Mouse (Mus musculus): ENCODE measurements around the gene Tnni3k.

The Tnni3k gene

GRCm38 (mm10) chr3:154949551-154949950 lies 105.7 kb downstream of the Tnni3k start:
- in situ Hi-C loops (cut with MboI, MseI), result no loop called here

- in situ Hi-C loops (cut with MboI, MseI), result no loop called here
These were observed 109.5 kb downstream of the Tnni3k start for GRCm38 (mm10) chr3:154945688-154946161.

DNA sequence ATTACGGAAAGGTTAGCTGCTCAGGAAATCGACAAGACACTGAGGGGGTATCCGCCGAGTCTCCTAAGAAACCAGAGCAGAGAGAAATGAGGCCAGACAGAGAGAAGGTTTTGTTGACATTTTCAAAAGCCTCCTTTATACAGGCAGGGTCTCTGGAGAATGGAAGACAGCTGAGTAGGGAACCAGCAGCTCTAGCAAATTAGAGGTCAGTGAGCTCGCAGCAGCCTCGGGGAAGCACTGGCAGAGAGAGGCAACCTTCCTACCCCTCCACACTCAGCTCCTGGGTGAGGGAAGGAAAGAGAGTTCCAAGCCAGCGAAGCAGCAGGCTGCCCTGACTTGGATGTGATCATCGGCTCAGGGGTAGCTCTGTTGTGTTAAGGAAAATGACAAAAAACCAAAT lies 127.5 kb downstream of the Tnni3k start:
- in situ Hi-C loops (cut with MboI, MseI), result no loop called here

GRCm38 (mm10) chr3:154924936-154925335 lies 130.3 kb downstream of the Tnni3k start:
- in situ Hi-C loops (cut with MboI, MseI), result no loop called here

DNA sequence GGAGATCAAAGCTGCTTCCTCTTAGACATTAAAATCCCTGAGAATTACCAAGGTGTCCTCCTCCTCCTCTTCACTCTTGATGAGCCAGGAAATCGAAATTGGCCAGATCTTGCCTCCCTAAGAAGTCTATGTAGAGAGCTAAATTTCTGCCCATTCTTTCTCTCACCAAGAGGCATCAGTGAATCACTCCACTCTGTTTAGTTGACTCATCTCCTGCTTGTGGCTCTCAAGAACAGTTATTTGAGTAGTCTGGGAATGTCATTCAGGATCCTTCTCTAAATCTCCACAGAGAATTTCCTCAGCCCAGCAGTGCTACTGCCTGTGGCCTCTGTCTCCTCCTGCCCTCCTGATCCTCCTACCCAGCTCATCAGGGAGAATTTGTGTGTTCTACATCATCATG lies 139.6 kb downstream of the Tnni3k start:
- in situ Hi-C loops (cut with MboI, MseI), result no loop called here

DNA sequence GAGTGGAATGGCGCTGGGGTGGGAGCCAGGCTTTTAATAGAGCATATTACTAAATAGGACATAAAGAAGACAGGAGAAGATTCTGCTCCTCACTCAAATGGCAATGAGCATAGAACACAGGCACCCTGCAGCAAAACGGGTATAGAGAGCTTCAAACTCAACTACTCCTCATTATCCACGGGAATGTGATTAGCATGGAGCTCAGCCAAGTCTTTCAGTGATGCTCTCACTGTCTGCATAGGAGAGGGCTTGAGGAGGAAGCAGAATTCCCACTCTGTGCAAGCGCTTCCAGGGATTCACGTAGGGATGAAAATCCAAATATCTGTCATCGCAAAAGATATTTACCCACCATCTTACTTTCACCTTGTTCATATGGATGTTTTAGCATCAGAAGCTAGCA lies 141.6 kb downstream of the Tnni3k start:
- in situ Hi-C loops (cut with MboI, MseI), result no loop called here

DNA sequence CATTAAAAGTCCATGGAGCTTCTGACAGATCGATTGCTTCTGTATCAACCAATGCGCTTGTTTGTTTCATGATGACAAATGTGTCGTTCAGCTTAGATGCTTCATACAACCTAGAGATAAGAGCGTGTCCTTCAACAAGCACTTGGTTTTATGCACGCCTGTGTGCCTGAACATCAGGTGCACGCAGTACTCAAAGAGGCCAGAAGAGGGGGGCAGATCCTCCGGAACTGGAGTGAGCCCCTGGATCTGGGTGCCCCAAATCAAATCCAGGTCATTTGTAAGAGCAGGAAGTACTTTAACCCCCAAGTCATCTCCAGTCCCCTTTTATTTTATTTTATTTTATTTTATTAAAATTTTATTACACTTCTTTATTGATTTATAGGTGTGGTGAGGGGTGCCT lies 158.5 kb downstream of the Tnni3k start:
- in situ Hi-C loops (cut with MboI, MseI), result no loop called here

GRCm38 (mm10) chr3:154893225-154893624 lies 162.0 kb downstream of the Tnni3k start:
- in situ Hi-C loops (cut with MboI, MseI), result no loop called here

DNA sequence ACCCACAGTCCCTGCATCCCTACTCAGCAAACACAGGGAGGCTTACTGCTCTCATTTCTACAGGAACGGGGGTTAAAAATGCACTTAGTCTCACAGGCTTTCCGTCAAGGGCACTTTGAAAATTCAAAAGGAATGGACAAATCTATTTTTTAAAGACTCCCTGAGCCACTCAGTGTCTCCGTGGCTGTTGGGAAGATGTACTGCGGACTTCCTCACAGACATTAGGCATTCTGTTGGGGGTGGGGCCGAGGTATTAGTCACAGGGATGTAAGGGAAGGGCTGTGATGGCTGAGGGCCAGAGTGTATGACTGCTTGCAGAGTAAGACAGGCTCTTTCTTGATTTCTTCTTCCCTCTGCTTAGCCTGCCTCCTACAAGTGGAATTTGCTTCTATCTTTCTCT lies 169.8 kb downstream of the Tnni3k start:
- in situ Hi-C loops (cut with MboI, MseI), result loop anchor here (10.0 kb wide), 1 partner anchor 1689 kb away; no protein-coding TSS in a partner anchor

DNA sequence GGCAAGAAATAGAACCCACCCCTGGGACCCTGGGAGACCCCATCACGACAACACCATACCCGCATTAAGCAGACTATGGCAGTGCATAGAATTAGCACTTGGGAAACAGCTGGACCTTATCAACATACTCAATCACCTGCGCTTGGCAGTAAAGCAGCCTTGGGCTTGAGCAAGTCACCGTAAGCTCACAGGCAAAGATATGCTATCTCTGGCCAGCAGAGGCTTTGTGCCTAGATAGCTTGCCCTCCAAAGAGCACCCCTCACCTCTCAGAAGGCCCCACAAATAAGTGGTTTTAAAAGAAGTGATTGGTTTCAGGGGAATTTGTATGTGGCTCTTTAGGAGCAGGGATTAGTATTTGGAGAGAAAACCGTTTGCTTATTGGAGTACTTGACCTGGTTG lies 170.2 kb downstream of the Tnni3k start:
- in situ Hi-C loops (cut with MboI, MseI), result loop anchor here (10.0 kb wide), 1 partner anchor 1690 kb away; no protein-coding TSS in a partner anchor

- in situ Hi-C loops (cut with MboI, MseI), result loop anchor here (10.0 kb wide), 1 partner anchor 1693 kb away; no protein-coding TSS in a partner anchor
These were observed 173.7 kb downstream of the Tnni3k start for GRCm38 (mm10) chr3:154881428-154881986.

GRCm38 (mm10) chr3:154880536-154880939 lies 174.7 kb downstream of the Tnni3k start:
- in situ Hi-C loops (cut with MboI, MseI), result loop anchor here (10.0 kb wide), 1 partner anchor 1694 kb away; no protein-coding TSS in a partner anchor

DNA sequence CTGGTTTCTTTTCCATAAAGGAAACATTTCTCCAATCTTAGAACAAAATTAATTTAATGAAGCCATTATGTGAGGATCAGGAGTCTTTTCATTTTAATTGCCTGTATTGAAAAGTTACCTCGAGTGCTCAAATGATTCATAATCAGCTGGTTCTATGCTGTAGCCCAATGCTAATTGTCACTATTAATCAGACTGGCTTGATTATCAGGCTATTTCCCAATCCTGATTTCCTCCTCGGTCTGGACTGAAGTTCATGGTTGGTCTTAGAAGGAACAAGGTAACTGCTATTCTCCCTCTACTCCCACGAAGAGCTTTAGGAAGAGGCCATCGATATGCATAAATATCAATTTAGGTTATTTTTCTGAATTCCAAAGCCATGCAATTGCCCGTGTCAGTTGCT lies 175.1 kb downstream of the Tnni3k start:
- in situ Hi-C loops (cut with MboI, MseI), result loop anchor here (10.0 kb wide), 1 partner anchor 1695 kb away; no protein-coding TSS in a partner anchor

DNA sequence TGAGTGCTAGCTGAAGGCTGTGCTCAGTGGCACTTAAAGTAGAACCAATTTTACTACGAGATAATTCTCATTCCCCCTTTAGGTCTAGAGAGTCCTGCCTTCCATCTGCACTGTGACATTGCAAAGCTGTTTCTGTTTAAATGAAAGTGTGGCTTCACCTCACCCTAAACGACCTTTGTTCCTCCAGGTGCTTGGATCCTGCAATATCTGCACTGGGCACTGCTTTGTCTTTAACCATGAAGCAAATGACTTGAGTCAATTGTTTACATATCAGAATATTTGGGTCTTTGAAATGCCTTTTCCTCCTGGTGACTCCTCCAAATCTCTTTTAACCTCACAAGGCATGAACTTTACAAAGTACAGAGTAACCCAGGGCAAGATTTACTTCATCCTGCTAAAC lies 175.7 kb downstream of the Tnni3k start:
- in situ Hi-C loops (cut with MboI, MseI), result no loop called here

GRCm38 (mm10) chr3:154879080-154879479 lies 176.1 kb downstream of the Tnni3k start:
- in situ Hi-C loops (cut with MboI, MseI), result no loop called here

DNA sequence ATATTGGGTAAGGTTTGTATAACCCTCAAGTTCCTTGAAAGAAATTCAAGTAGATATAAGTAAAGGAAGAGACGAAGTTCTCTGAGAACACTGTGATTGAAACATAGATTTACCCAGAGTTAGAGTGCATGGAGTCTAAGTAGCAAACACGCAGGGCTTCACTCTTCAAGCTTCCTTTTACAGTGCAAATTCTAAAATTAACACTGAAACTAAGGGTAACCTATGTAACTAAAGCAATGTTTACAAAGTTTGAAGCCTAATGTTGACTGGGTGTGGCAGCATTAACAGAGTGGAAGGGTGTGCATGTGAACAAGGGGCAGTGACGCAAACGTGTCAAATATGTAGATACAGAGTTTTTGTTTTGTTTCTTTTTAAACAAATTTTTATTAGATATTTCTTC lies 186.4 kb downstream of the Tnni3k start:
- in situ Hi-C loops (cut with MboI, MseI), result no loop called here

DNA sequence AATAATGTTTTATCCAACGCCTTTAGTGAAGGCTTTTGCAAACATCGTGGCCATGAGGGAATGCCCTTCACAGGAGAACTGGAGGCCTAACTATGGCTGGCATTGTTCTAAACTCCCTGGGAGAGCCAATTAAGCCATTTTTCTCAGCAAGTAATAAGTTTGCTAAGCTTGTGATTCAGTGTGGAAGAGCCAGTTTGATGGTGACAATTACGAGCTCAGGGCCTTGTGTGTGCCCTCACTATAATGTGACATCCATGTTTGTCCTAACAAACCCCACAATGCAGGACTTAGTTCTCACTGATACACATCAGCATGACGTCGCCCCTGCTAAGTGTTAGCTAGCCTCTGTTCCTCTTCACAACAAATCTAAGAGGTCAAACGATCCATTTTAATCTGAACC lies 193.3 kb downstream of the Tnni3k start:
- in situ Hi-C loops (cut with MboI, MseI), result no loop called here

- in situ Hi-C loops (cut with MboI, MseI), result no loop called here
These were observed 195.5 kb downstream of the Tnni3k start for GRCm38 (mm10) chr3:154859721-154860120.

DNA sequence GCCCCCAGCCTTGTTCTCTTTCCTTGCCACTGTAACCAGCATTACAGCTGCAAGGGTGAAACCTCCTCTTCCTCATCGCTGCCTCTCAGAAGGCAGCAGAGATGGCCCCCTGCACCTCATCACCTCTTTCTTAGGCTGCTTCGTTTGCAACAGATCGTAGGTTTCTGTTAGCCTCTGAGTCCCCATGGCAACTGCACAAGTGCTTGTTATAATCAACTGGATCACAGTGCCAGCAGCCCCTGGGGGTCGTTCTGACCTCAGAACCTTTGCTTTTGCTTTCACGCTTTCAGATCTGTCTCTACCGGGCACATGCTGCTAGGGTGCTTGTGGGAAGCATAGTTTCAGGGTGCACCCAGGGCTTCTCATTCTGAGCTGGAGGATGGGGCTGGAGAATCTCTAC lies 201.9 kb downstream of the Tnni3k start:
- in situ Hi-C loops (cut with MboI, MseI), result no loop called here

- in situ Hi-C loops (cut with MboI, MseI), result no loop called here
These were observed 202.9 kb downstream of the Tnni3k start for GRCm38 (mm10) chr3:154852281-154852680.

DNA sequence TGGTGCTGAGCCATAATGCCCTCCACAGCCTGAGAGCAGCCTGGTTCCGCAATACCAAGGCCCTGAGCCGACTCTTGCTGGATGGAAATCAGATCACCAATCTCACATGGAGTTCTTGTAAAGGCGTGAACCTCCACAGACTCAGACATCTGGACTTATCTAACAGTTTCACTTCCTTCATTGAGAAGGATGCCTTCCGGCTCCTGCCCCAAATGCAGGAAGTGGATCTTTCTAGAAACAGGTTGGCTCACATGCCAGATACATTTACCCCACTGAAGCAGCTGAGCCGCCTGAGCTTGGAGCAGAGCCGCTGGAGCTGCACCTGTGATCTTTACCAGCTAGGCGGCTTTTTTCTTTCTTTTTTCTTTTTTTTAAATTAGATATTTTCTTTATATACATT lies 213.0 kb downstream of the Tnni3k start:
- in situ Hi-C loops (cut with MboI, MseI), result no loop called here

GRCm38 (mm10) chr3:154841076-154841475 lies 214.1 kb downstream of the Tnni3k start:
- in situ Hi-C loops (cut with MboI, MseI), result no loop called here

DNA sequence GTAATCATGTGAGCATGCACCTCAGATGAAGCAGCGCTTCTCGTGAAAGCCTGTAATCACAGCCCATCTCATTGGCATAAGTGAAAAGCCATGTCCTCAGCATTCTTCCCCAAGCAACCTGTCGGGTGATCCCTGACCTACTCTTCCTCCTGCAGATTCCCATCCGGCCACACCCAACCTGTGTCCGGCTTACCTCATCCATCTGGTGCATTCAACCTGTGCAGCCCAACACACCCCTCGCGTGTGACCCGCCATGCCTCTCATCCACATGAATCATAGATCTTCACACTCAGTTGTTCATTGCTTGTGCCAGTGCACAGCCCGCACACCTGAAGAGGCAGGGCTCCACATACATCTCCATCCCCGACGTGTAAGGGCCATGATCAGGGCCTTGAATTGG lies 217.3 kb downstream of the Tnni3k start:
- in situ Hi-C loops (cut with MboI, MseI), result no loop called here

GRCm38 (mm10) chr3:154836137-154836536 lies 219.1 kb downstream of the Tnni3k start:
- in situ Hi-C loops (cut with MboI, MseI), result no loop called here

Data from T-helper 1 cell (primary cell).